Mouse (Mus musculus) embryonic facial prominence, embryonic 13.5 days (tissue): ENCODE measurements around the gene Fhdc1. TPM values are rescaled to one million over a fixed set of nuclear protein-coding genes. Genes with fewer than 3 reads are reported as not detected.

Experiments used
- ATAC-seq: fragments of 200-750 bp; cut with Nextera tagmentation; 2 replicates; pipeline ENCODE4 v1.8.0; 2017; ENCODE audit warnings: low read depth; ENCODE audit not compliant: insufficient number of reproducible peaks, insufficient read depth, low FRiP score, low TSS enrichment
- H3K27ac ChIP-seq: fragments of 300-500 bp; sonication (generic); 2 replicates; pipeline ENCODE4 v1.5.1; 2015; ENCODE audit warnings: moderate library complexity, mild to moderate bottlenecking, inconsistent platforms
- H3K27me3 ChIP-seq: fragments of 300-500 bp; sonication (generic); 2 replicates; pipeline ENCODE4 v1.6.1; 2015; ENCODE audit warnings: mild to moderate bottlenecking, inconsistent platforms
- H3K36me3 ChIP-seq: fragments of 300-500 bp; sonication (generic); 2 replicates; pipeline ENCODE4 v1.6.1; 2015; ENCODE audit warnings: mild to moderate bottlenecking, inconsistent platforms
- H3K4me1 ChIP-seq: fragments of 300-500 bp; sonication (generic); 2 replicates; pipeline ENCODE4 v1.6.1; 2015; ENCODE audit warnings: inconsistent platforms
- H3K4me2 ChIP-seq: fragments of 300-500 bp; sonication (generic); 2 replicates; pipeline ENCODE4 v1.6.1; 2015; ENCODE audit warnings: moderate library complexity, mild to moderate bottlenecking, inconsistent platforms
- H3K4me3 ChIP-seq: fragments of 300-500 bp; sonication (generic); 2 replicates; pipeline ENCODE4 v1.5.1; 2015; ENCODE audit warnings: mild to moderate bottlenecking, inconsistent platforms
- H3K9ac ChIP-seq: fragments of 300-500 bp; sonication (generic); 2 replicates; pipeline ENCODE4 v1.6.1; 2015; ENCODE audit warnings: mild to moderate bottlenecking, inconsistent platforms
- H3K9me3 ChIP-seq: fragments of 300-500 bp; sonication (generic); 2 replicates; pipeline ENCODE4 v1.6.1; 2016; ENCODE audit warnings: inconsistent platforms
- WGBS: fragments of 180-500 bp; shearing (Covaris S2); methylation state at CpG from one replicate; pipeline ENCODE4 v1.1.7; 2015; ENCODE audit warnings: mixed read lengths; 5-methylcytosine and 5-hydroxymethylcytosine counted together
- polyA plus RNA-seq: library from polyadenylated mRNA; unstranded; fragments of >200 nt; fragmentation: Nextera tagmentation; extraction: Ambion mirVana; gene quantifications from 2 replicates; pipeline ENCODE4 v1.2.1, GENCODE M21; 2015

Gene Fhdc1
- polyA plus RNA-seq, 1 experiment from 2014 or later = 5.9 TPM

DNA sequence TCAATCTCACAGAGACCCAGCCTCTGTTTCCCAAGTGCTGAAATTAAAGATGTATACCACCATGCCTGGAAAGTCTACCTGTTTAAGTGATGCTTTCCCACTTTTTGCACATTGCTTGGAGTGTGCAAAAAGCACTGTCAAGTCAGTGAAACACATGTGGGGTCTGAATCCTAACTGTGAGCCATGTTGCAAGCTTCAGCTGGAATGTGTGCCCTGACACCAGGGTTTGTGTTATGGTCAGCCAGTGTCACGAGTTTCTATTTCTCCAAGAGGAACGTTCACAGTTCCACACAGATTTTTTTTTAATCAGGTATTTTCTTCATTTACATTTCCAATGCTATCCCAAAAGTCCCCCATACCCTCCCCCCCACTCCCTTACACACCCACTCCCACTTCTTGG lies 84.0 kb downstream of the Fhdc1 start:
- Histone ChIP-seq H3K4me1 (no peaks in the 10 kb centered on the region), H3K27ac (no peak overlapping the region), H3K4me3 (no peak overlapping the region), H3K9me3 (0 out of 2 replicates have a peak, but pooled peaks cover under 1% of the 10 kb centered on the region), H3K9ac (no peak overlapping the region), H3K4me2 (no peak overlapping the region), H3K36me3 (no peaks in the 10 kb centered on the region), H3K27me3 (no peaks in the 10 kb centered on the region)
- no peak for ATAC-seq
- WGBS = 79% methylated on average over 2 of the region's 2 CpGs

DNA sequence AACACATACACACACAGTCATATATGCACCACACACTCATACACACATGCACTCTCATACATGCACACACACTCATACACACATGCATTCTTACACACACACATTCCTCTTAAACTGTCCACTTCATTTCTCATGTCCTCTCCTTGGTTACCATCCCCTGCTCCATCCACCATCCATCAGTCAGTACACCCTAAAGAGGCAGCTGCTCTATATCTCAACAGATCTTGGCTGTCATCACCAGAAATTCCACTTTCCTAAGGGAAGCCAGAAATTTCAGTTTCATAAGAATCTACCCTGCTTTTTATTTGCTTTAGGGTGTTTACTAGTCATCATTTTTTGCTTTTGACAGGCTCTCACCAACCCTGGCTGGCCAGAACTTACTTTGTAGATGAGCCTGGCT lies 84.4 kb downstream of the Fhdc1 start:
- H3K4me3 ChIP-seq = no peak overlapping the region
- no peaks in the 10 kb centered on the region for H3K27me3 ChIP-seq
- H3K9ac ChIP-seq = no peak overlapping the region
- H3K9me3 ChIP-seq = 0 out of 2 replicates have a peak, but pooled peaks cover 2% of the 10 kb centered on the region
- H3K4me1 ChIP-seq = no peaks in the 10 kb centered on the region
- ATAC-seq = no peak
- no peak overlapping the region for H3K4me2 ChIP-seq
- H3K36me3 ChIP-seq = no peaks in the 10 kb centered on the region
- no peak overlapping the region for H3K27ac ChIP-seq

DNA sequence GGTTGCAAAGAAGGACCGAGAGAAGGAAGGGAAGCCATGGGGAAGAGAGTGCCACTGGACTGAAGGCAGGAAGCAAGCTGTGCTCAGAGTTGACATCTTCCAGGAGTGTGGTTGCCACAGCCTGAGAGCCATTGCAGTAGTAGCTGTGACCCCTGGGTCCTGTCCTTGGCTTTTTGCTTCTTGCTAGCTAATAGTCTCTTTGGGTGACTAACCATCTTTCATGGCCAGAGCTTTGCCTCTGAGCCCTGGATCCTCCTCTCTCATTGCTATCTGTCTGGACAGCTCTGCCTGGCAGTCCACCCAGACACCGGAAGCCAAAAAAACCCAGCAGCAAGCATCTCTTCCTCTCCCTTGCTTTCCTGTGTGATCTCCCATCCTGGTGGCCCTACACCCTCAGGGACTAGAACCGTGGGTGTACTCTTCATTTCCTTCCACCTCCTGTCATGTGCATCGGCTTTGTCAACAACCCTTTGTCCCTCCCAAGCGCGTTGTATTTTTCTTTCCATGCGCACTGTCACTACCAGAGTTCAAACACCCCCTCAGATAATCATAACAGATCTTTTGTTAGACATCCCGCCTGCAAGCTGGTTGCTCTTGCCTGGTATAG lies 85.3 kb downstream of the Fhdc1 start:
- no peaks in the 10 kb centered on the region for H3K36me3 ChIP-seq
- no peak overlapping the region for H3K27ac ChIP-seq
- no peak overlapping the region for H3K4me2 ChIP-seq
- no peak overlapping the region for H3K4me3 ChIP-seq
- H3K4me1 ChIP-seq = no peaks in the 10 kb centered on the region
- H3K9me3 ChIP-seq = 0 out of 2 replicates have a peak, but pooled peaks cover 2% of the 10 kb centered on the region
- H3K27me3 ChIP-seq = no peaks in the 10 kb centered on the region
- H3K9ac ChIP-seq = no peak overlapping the region
- ATAC-seq = no peak
- 73% methylated on average over 8 of the region's 8 CpGs for WGBS

Other genes starting within 250 kb of the Fhdc1 start
- 25.5 and 27.9 TPM in 2 replicates for gene Trim2, start 173.6 kb downstream of the Fhdc1 start, polyA plus RNA-seq
- gene Arfip1, start 102.2 kb upstream of the Fhdc1 start, polyA plus RNA-seq = 42.5 and 47.1 TPM in 2 replicates
- gene Tigd4, start 113.1 kb upstream of the Fhdc1 start, polyA plus RNA-seq = 0.10 and 0.27 TPM in 2 replicates
- 2.7 and 2.9 TPM in 2 replicates for gene Tmem154, start 185.8 kb upstream of the Fhdc1 start, polyA plus RNA-seq